ENCODE assay signal across 7 mouse cellular contexts in the genomic region with DNA sequence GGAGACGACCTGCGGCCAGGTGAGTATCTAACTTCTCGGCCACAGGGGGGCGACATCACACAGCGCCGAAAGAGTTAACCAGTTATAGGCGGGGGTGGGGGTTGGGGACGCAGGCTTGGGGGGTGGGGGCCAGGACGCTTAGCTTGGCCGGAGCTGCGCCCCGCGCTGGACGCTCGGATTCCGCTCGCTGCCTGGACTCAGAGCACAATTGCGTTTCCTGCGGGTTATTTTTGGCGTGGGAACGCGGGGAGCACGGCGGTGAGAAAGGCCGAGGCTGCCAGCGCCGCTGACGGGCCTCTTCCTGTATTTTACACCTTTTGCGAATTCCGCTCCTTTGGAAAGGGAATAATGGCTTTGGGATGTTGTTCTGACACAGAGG. TPM values are rescaled to one million over a fixed set of nuclear protein-coding genes. Genes with fewer than 3 reads are reported as not detected.
DNase-seq lines count a peak whose midpoint lies in the region; ATAC-seq and TF ChIP-seq lines count a peak whose summit lies in the region.

No protein-coding gene starts in this region.

- ATAC-seq in intestine, embryonic 14.5 days (replicated peaks; ENCODE audit: low FRiP score, low TSS enrichment, low read depth) = no peak
- no peak for ATAC-seq in liver, embryonic 14.5 days (ENCODE audit: insufficient read depth)
- ATAC-seq in neural tube, embryonic 15.5 days (ENCODE audit: low FRiP score) = no peak

- peak overlapping the region; percentile 61 for H3K4me3 ChIP-seq in cerebellum, adult 2 months (replicated peaks; ENCODE audit: insufficient read depth, low read depth, low read length)
- H3K4me3 ChIP-seq in intestine, embryonic 14.5 days (ENCODE audit: low read depth, low read length) = peak overlapping the region; percentile 51
- H3K4me3 ChIP-seq in liver, embryonic 14.5 days (ENCODE audit: insufficient read depth in 1 of 2, low read depth in 2 of 2, low read length in 2 of 2) = peak overlapping the region; percentile 23 to 47; a peak in 3 of 4 replicates
- peak overlapping the region; percentile 50 for H3K4me3 ChIP-seq in neural tube, embryonic 15.5 days (replicated peaks)

- no peak overlapping the region for H3K27ac ChIP-seq in cerebellum, adult 2 months (ENCODE audit: insufficient read depth, low read length)
- 0 out of 2 replicates have a peak overlapping the region, but pooled peaks have one; percentile 1 for H3K27ac ChIP-seq in intestine, embryonic 14.5 days (ENCODE audit: low read depth)
- no peak overlapping the region for H3K27ac ChIP-seq in liver, embryonic 14.5 days
- H3K27ac ChIP-seq in neural tube, embryonic 15.5 days (replicated peaks) = no peak overlapping the region

- H3K9me3 ChIP-seq in intestine, embryonic 14.5 days (ENCODE audit: control insufficient read depth, low read length) = no peaks in the 10 kb centered on the region
- H3K9me3 ChIP-seq in liver, embryonic 14.5 days (ENCODE audit: control insufficient read depth, low read length) = no peaks in the 10 kb centered on the region
- no peaks in the 10 kb centered on the region for H3K9me3 ChIP-seq in neural tube, embryonic 15.5 days (replicated peaks)

- H3K9ac ChIP-seq in intestine, embryonic 14.5 days (ENCODE audit: low read length) = peak overlapping the region; percentile 29
- no peak overlapping the region for H3K9ac ChIP-seq in liver, embryonic 14.5 days (replicated peaks)
- peak overlapping the region; percentile 59 for H3K9ac ChIP-seq in neural tube, embryonic 15.5 days (replicated peaks)

- H3K36me3 ChIP-seq in intestine, embryonic 14.5 days (ENCODE audit: control insufficient read depth, insufficient read depth, low read length) = no peaks in the 10 kb centered on the region
- no peaks in the 10 kb centered on the region for H3K36me3 ChIP-seq in liver, embryonic 14.5 days (replicated peaks; ENCODE audit: control insufficient read depth, insufficient read depth, low read depth)
- H3K36me3 ChIP-seq in neural tube, embryonic 15.5 days = no peaks in the 10 kb centered on the region

- WGBS in cerebellum, adult 2 months = under 1% methylated on average over 30 of the region's 30 CpGs
- under 1% methylated on average over 30 of the region's 30 CpGs for WGBS in intestine, embryonic 14.5 days
- WGBS in liver, embryonic 14.5 days (ENCODE audit: insufficient replicate concordance) = under 1% methylated on average over 30 of the region's 30 CpGs
- WGBS in neural tube, embryonic 15.5 days = under 1% methylated on average over 30 of the region's 30 CpGs

- peaks cover 16% of the 10 kb centered on the region for H3K4me1 ChIP-seq in cerebellum, adult 2 months (ENCODE audit: control insufficient read depth, insufficient read depth, low read length)
- peaks cover 27% of the 10 kb centered on the region for H3K4me1 ChIP-seq in intestine, embryonic 14.5 days (replicated peaks; ENCODE audit: control insufficient read depth, insufficient read depth, low read length)
- H3K4me1 ChIP-seq in liver, embryonic 14.5 days (replicated peaks; ENCODE audit: control insufficient read depth in 2 of 2, insufficient read depth in 2 of 2, low read length in 1 of 2) = peaks cover 3 to 11% of the 10 kb centered on the region in 2 experiments
- peaks cover 66% of the 10 kb centered on the region for H3K4me1 ChIP-seq in neural tube, embryonic 15.5 days

- DNase-seq in R1 (ENCODE audit: low read depth, low spot score) = peak; percentile 71
- DNase-seq in cerebellum, adult 2 months = peak; percentile 67 to 77
- peak; percentile 47 for DNase-seq in gastrocnemius, postnatal 14 days
- peak; percentile 80 for DNase-seq in intestine, embryonic 14.5 days (ENCODE audit: low spot score)
- no peak for DNase-seq in liver, embryonic 14.5 days (ENCODE audit: low read depth in 3 of 3, low spot score in 3 of 3)
- no peak for DNase-seq in layer of hippocampus, adult 18-20 months (ENCODE audit: low spot score in 2 of 2)

- intact Hi-C loops in gastrocnemius, postnatal 14 days (cut with DNase I; ENCODE audit: low total_unique reads) = no loop called here

- H3K4me2 ChIP-seq in intestine, embryonic 14.5 days (ENCODE audit: low read length) = peak overlapping the region; percentile 89
- peak overlapping the region; percentile 58 for H3K4me2 ChIP-seq in liver, embryonic 14.5 days (ENCODE audit: low read depth)
- H3K4me2 ChIP-seq in neural tube, embryonic 15.5 days = peak overlapping the region; percentile 98

- TF ChIP-seq CTCF in cerebellum, adult 2 months (IDR thresholded peaks at IDR 0.05; ENCODE audit: borderline replicate concordance, insufficient read depth, low read depth, low read length) = peak; percentile 55; the same call in 1 of the 2 replicates
- TF ChIP-seq CTCF in liver, embryonic 14.5 days (IDR thresholded peaks at IDR 0.05; ENCODE audit: low read depth) = peak; percentile 58

- no peaks in the 10 kb centered on the region for H3K27me3 ChIP-seq in cerebellum, adult 2 months (ENCODE audit: control insufficient read depth, insufficient read depth, low read length)
- peaks cover 80% of the 10 kb centered on the region for H3K27me3 ChIP-seq in intestine, embryonic 14.5 days (replicated peaks; ENCODE audit: control insufficient read depth, insufficient read depth, low read length)
- peaks cover 82% of the 10 kb centered on the region for H3K27me3 ChIP-seq in liver, embryonic 14.5 days (ENCODE audit: control insufficient read depth, insufficient read depth, low read length)
- H3K27me3 ChIP-seq in neural tube, embryonic 15.5 days (replicated peaks) = peaks cover 93% of the 10 kb centered on the region

- TF ChIP-seq POLR2A in cerebellum, adult 2 months (IDR thresholded peaks at IDR 0.05; ENCODE audit: borderline replicate concordance, insufficient read depth, low read length) = 0 out of 2 replicates have a peak, but pooled peaks have one; percentile 17

- TF ChIP-seq EP300 in liver, embryonic 14.5 days (IDR thresholded peaks at IDR 0.05; ENCODE audit: low read depth) = no peak

RNA-seq across cellular contexts. Expression of gene Dll4, which starts 1.5 kb away (rescaled TPM):
- 3.1 and 4.1 TPM in 2 replicates for polyA plus RNA-seq in cerebellum, adult 2 months (2012; rRNA removed)
- total RNA-seq in gastrocnemius, postnatal 14 days (2021) = 10 to 100 TPM; 10.4 to 12.9 TPM
- 6.9 and 7.1 TPM in 2 replicates for polyA plus RNA-seq in intestine, embryonic 14.5 days (2014; fragmentation: Nextera tagmentation; extraction: Ambion mirVana)
- polyA plus RNA-seq in liver, embryonic 14.5 days (2012; rRNA removed) = 1.3 and 1.4 TPM in 2 replicates
- polyA plus RNA-seq in liver, embryonic 14.5 days (2014; fragmentation: Nextera tagmentation; extraction: Ambion mirVana) = 0.83 and 0.86 TPM in 2 replicates
- 3.9 and 10.4 TPM in 2 replicates for polyA plus RNA-seq in neural tube, embryonic 15.5 days (2015; fragmentation: Nextera tagmentation; extraction: Ambion mirVana)
- total RNA-seq in layer of hippocampus, adult 18-20 months (2021) = 1 to 10 TPM; 2.0 to 2.8 TPM

RNA-seq across cellular contexts. Expression of gene Chac1, which starts 23.9 kb away (rescaled TPM):
- polyA plus RNA-seq in cerebellum, adult 2 months (2012; rRNA removed) = 8.1 and 9.8 TPM in 2 replicates
- total RNA-seq in gastrocnemius, postnatal 14 days (2021) = 10 to 100 TPM; 10.5 to 47.4 TPM
- polyA plus RNA-seq in intestine, embryonic 14.5 days (2014; fragmentation: Nextera tagmentation; extraction: Ambion mirVana) = 1.6 and 1.7 TPM in 2 replicates
- 0.56 and 1.2 TPM in 2 replicates for polyA plus RNA-seq in liver, embryonic 14.5 days (2012; rRNA removed)
- 0.29 and 1.7 TPM in 2 replicates for polyA plus RNA-seq in liver, embryonic 14.5 days (2014; fragmentation: Nextera tagmentation; extraction: Ambion mirVana)
- 11.3 and 12.1 TPM in 2 replicates for polyA plus RNA-seq in neural tube, embryonic 15.5 days (2015; fragmentation: Nextera tagmentation; extraction: Ambion mirVana)
- 1 to 10 TPM; 6.6 TPM for total RNA-seq in layer of hippocampus, adult 18-20 months (2021)

RNA-seq across cellular contexts. Expression of gene Vps18, which starts 38.6 kb away (rescaled TPM):
- 37.8 and 38.8 TPM in 2 replicates for polyA plus RNA-seq in cerebellum, adult 2 months (2012; rRNA removed)
- total RNA-seq in gastrocnemius, postnatal 14 days (2021) = 1 to 10 TPM; 8.3 to 8.9 TPM
- 14.1 and 14.8 TPM in 2 replicates for polyA plus RNA-seq in intestine, embryonic 14.5 days (2014; fragmentation: Nextera tagmentation; extraction: Ambion mirVana)
- 3.2 and 3.4 TPM in 2 replicates for polyA plus RNA-seq in liver, embryonic 14.5 days (2012; rRNA removed)
- 3.2 and 3.5 TPM in 2 replicates for polyA plus RNA-seq in liver, embryonic 14.5 days (2014; fragmentation: Nextera tagmentation; extraction: Ambion mirVana)
- polyA plus RNA-seq in neural tube, embryonic 15.5 days (2015; fragmentation: Nextera tagmentation; extraction: Ambion mirVana) = 23.7 and 23.8 TPM in 2 replicates
- 10 to 100 TPM; 44.2 to 49.9 TPM for total RNA-seq in layer of hippocampus, adult 18-20 months (2021)

RNA-seq across cellular contexts. Expression of gene Rhov, which starts 56.0 kb away (rescaled TPM):
- 8.4 and 10.4 TPM in 2 replicates for polyA plus RNA-seq in cerebellum, adult 2 months (2012; rRNA removed)
- not detected for total RNA-seq in gastrocnemius, postnatal 14 days (2021)
- 0.98 and 2.3 TPM in 2 replicates for polyA plus RNA-seq in intestine, embryonic 14.5 days (2014; fragmentation: Nextera tagmentation; extraction: Ambion mirVana)
- 0.02 TPM in 1 of 2 replicates, not detected in the other for polyA plus RNA-seq in liver, embryonic 14.5 days (2012; rRNA removed)
- polyA plus RNA-seq in liver, embryonic 14.5 days (2014; fragmentation: Nextera tagmentation; extraction: Ambion mirVana) = not detected in 2 replicates
- 39.5 and 46.6 TPM in 2 replicates for polyA plus RNA-seq in neural tube, embryonic 15.5 days (2015; fragmentation: Nextera tagmentation; extraction: Ambion mirVana)
- 1 to 10 TPM; 7.5 to 7.9 TPM for total RNA-seq in layer of hippocampus, adult 18-20 months (2021)

Comparison
In these comparisons a context has a peak if more than half of its experiments do, and no peak if none do; other contexts are left out.
1. DNase-seq: peak in R1 (single experiment), cerebellum, adult 2 months (2 of 2), gastrocnemius, postnatal 14 days (single experiment) and intestine, embryonic 14.5 days (single experiment); none in liver, embryonic 14.5 days (0 of 3) and layer of hippocampus, adult 18-20 months (0 of 2).
2. Peak in every context shown above with its lines, with median percentiles within 50 percentile points of each other: H3K4me3 ChIP-seq and H3K4me2 ChIP-seq.